Mouse (Mus musculus) thymus, postnatal 10 days (tissue): ENCODE results near the gene Kif11.

ENCODE experiments used
- DNase-seq, 2 experiments: peaks; one replicate each; pipeline ENCODE4 v3.0.0; 2021; ENCODE audit warnings: low spot score in 2 of 2

The Kif11 gene

GRCm38 (mm10) chr19:37442524-37443286 lies 66.5 kb downstream of the Kif11 start:
- no peak for DNase-seq

- DNase-seq: no peak
These were observed 67.5 kb downstream of the Kif11 start for GRCm38 (mm10) chr19:37443631-37444140.

- no peak for DNase-seq
These were observed 72.0 kb downstream of the Kif11 start for GRCm38 (mm10) chr19:37448212-37448611.

GRCm38 (mm10) chr19:37449246-37449645 lies 73.0 kb downstream of the Kif11 start:
- no peak for DNase-seq

GRCm38 (mm10) chr19:37455528-37455927 lies 79.3 kb downstream of the Kif11 start:
- no peak for DNase-seq

GRCm38 (mm10) chr19:37455961-37456360 lies 79.8 kb downstream of the Kif11 start:
- no peak for DNase-seq

- no peak for DNase-seq
These were observed 81.8 kb downstream of the Kif11 start for GRCm38 (mm10) chr19:37458013-37458412.

- DNase-seq: no peak
These were observed 90.2 kb downstream of the Kif11 start for GRCm38 (mm10) chr19:37466403-37466802.

GRCm38 (mm10) chr19:37466978-37467377 lies 90.8 kb downstream of the Kif11 start:
- DNase-seq: no peak

GRCm38 (mm10) chr19:37468841-37469566 lies 92.8 kb downstream of the Kif11 start:
- no peak for DNase-seq
